Mouse (Mus musculus): ENCODE measurements around the gene Bco1. TPM values are rescaled to one million over a fixed set of nuclear protein-coding genes. Genes with fewer than 3 reads are reported as not detected.

Gene Bco1
- polyA plus RNA-seq, 2 experiments, result 0.25 to 0.48 TPM

DNA sequence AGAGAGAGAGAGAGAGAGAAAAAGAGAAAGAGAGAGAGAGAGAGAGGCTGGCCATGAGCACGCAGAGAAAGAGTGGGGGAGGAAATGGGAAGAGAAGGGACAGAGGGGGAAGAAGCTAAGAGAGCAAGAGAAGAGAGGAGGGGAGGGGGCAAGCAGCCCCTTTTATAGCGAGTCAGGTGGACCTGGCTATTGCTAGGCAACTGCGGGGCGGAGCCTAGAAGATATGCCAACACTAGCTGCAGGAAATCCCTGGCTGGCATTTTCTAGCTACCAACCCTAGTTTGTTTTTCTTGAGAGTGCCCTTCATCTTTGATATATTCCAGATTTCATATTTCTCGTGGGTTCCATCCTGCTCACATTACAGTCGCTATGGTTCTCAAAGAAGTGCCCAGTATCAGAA is 19.4 kb downstream of the Bco1 start:
- Histone ChIP-seq H3K27ac (replicated peaks; ENCODE audit: low read depth, low read length) (no peak overlapping the region), H3K36me3 (ENCODE audit: control insufficient read depth, insufficient read depth, low read length) (no peaks in the 10 kb centered on the region), H3K9ac (ENCODE audit: low read depth, low read length, severe bottlenecking) (no peak overlapping the region), H3K9me3 (ENCODE audit: control insufficient read depth, low read length) (no peaks in the 10 kb centered on the region), H3K4me3 (replicated peaks; ENCODE audit: low read length) (no peak overlapping the region), H3K4me2 (replicated peaks; ENCODE audit: low read depth, low read length, severe bottlenecking) (no peak overlapping the region), H3K27me3 (ENCODE audit: control insufficient read depth, insufficient read depth, low read length) (no peaks in the 10 kb centered on the region), H3K4me1 (ENCODE audit: control insufficient read depth, insufficient read depth, low read length) (no peaks in the 10 kb centered on the region)
- WGBS, result 48% methylated on average over 6 of the region's 6 CpGs
- TF ChIP-seq POLR2A (IDR thresholded peaks at IDR 0.05; ENCODE audit: borderline replicate concordance, extremely low read depth, insufficient read depth, insufficient read length), result no peak
- ATAC-seq (ENCODE audit: low FRiP score, low read depth) (no peak), DNase-seq (ENCODE audit: low spot score) (no peak)

DNA sequence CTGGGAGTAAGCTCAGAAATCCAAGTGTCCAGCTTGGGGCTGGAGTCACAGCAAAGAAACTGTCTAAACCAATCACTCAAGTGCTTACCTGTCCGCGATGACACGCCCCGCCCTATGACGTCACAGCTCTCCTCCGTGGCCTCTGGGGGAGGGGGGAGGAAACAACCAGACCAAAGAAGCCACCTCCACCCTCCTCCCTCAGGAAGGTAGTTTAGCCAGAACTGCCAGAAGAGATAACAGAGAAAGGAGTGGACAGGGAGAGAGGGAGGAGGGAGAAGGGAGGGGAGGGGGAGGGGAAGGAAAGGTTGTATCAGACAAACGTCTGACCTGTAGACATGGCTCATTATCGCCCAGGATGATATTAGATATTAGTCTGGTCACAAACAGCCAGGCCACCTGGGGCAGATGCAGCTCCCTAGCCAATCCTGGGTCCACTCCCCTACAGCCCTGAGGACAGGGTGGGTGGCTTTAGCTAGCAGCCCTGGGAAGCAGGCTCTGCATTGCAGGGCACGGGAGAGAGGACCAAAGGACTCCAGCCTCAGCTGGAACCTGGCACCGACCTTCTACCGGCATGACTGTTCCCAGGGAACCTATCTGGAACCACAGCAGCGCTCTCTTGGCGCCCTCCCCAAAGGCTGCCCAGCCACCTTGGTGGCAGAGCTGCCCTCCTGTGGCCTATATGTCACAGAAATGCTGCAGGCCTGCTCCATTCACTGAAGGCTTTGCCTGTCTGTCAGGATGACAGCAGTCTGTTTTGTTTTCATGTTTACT is 20.2 kb downstream of the Bco1 start:
- Histone ChIP-seq H3K27me3 (ENCODE audit: control insufficient read depth, insufficient read depth, low read length) (no peaks in the 10 kb centered on the region), H3K27ac (replicated peaks; ENCODE audit: low read depth, low read length) (no peak overlapping the region), H3K36me3 (ENCODE audit: control insufficient read depth, insufficient read depth, low read length) (no peaks in the 10 kb centered on the region), H3K9ac (ENCODE audit: low read depth, low read length, severe bottlenecking) (no peak overlapping the region), H3K9me3 (ENCODE audit: control insufficient read depth, low read length) (no peaks in the 10 kb centered on the region), H3K4me2 (replicated peaks; ENCODE audit: low read depth, low read length, severe bottlenecking) (no peak overlapping the region; the same call in 1 of the 2 replicates), H3K4me1 (ENCODE audit: control insufficient read depth, insufficient read depth, low read length) (no peaks in the 10 kb centered on the region), H3K4me3 (replicated peaks; ENCODE audit: low read length) (no peak overlapping the region)
- WGBS, result 13% methylated on average over 13 of the region's 13 CpGs
- no peak for DNase-seq (ENCODE audit: low spot score)
- ATAC-seq (ENCODE audit: low FRiP score, low read depth), result no peak
- TF ChIP-seq POLR2A (IDR thresholded peaks at IDR 0.05; ENCODE audit: borderline replicate concordance, extremely low read depth, insufficient read depth, insufficient read length), result no peak

DNA sequence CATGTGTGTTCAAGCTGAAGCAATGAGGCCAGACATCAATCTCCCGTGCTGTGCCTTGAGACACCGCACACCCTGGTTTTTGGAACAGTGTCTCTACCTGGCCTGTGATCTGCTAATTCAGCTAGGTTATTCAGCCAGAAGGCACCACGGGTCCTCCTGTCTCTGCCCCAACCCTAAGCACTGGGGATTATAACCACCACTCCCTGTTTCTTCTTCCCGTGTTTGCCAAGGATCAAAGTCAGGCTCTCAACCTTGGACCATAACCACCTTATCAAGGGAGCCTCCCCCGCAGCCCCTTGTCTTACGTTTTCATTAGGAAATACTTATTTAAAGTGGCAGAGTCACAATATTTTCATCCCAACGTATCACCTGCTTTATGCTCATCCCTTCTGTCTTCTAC is 20.9 kb downstream of the Bco1 start:
- ATAC-seq (ENCODE audit: low FRiP score, low read depth) (no peak), DNase-seq (ENCODE audit: low spot score) (no peak)
- Histone ChIP-seq H3K27ac (replicated peaks; ENCODE audit: low read depth, low read length) (no peak overlapping the region), H3K27me3 (ENCODE audit: control insufficient read depth, insufficient read depth, low read length) (no peaks in the 10 kb centered on the region), H3K36me3 (ENCODE audit: control insufficient read depth, insufficient read depth, low read length) (no peaks in the 10 kb centered on the region), H3K4me1 (ENCODE audit: control insufficient read depth, insufficient read depth, low read length) (no peaks in the 10 kb centered on the region), H3K4me2 (replicated peaks; ENCODE audit: low read depth, low read length, severe bottlenecking) (no peak overlapping the region), H3K9me3 (ENCODE audit: control insufficient read depth, low read length) (no peaks in the 10 kb centered on the region), H3K9ac (ENCODE audit: low read depth, low read length, severe bottlenecking) (no peak overlapping the region), H3K4me3 (replicated peaks; ENCODE audit: low read length) (no peak overlapping the region)
- WGBS, result 69% methylated on average over 7 of the region's 7 CpGs
- no peak for TF ChIP-seq POLR2A (IDR thresholded peaks at IDR 0.05; ENCODE audit: borderline replicate concordance, extremely low read depth, insufficient read depth, insufficient read length)

DNA sequence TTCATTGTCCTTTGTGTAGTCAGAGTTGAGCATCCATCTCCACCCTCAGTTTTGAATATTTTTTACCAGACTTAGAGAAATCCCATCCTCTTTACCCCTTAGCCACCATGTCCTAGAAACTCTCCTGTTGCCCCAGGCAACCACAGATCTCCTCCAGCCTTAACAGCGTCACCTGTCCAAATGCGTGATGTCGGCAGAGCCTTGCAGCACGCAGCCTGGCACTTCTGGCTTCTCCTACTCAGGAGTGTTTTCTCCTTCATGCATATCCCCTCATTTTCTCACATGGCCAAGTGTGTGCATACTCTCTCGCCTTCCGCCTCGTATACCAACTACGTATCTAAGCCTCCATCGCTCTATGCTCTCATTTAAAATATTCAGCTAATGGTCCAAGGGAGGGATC is 22.8 kb downstream of the Bco1 start:
- Histone ChIP-seq H3K4me2 (replicated peaks; ENCODE audit: low read depth, low read length, severe bottlenecking) (no peak overlapping the region), H3K4me1 (ENCODE audit: control insufficient read depth, insufficient read depth, low read length) (no peaks in the 10 kb centered on the region), H3K36me3 (ENCODE audit: control insufficient read depth, insufficient read depth, low read length) (no peaks in the 10 kb centered on the region), H3K9me3 (ENCODE audit: control insufficient read depth, low read length) (no peaks in the 10 kb centered on the region), H3K27me3 (ENCODE audit: control insufficient read depth, insufficient read depth, low read length) (no peaks in the 10 kb centered on the region), H3K4me3 (replicated peaks; ENCODE audit: low read length) (no peak overlapping the region), H3K27ac (replicated peaks; ENCODE audit: low read depth, low read length) (no peak overlapping the region), H3K9ac (ENCODE audit: low read depth, low read length, severe bottlenecking) (no peak overlapping the region)
- no peak for TF ChIP-seq POLR2A (IDR thresholded peaks at IDR 0.05; ENCODE audit: borderline replicate concordance, extremely low read depth, insufficient read depth, insufficient read length)
- WGBS, result 87% methylated on average over 9 of the region's 9 CpGs
- no peak for DNase-seq (ENCODE audit: low spot score)
- ATAC-seq (ENCODE audit: low FRiP score, low read depth), result no peak

DNA sequence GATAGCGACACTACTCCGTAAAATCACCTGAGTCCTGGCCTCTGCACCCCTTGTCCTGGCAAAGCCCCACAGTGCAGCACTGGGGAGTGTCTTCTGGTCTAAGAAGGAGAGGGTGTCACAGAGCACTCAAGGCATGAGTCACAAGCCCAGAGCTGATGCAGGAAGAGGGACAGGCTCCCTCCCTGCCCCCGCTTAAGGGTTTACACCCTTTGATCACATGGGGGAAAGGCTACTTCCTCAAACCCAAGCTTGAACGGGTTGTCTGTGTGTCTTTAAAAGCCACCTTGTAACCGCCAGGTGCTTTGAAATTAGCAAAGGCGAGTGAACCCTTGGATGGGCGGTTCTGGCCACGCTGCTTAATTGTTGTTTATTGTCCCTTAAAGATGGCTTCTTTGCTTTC is 25.6 kb downstream of the Bco1 start:
- no peak for TF ChIP-seq POLR2A (IDR thresholded peaks at IDR 0.05; ENCODE audit: borderline replicate concordance, extremely low read depth, insufficient read depth, insufficient read length)
- WGBS, result 47% methylated on average over 8 of the region's 8 CpGs
- Histone ChIP-seq H3K27ac (replicated peaks; ENCODE audit: low read depth, low read length) (no peak overlapping the region), H3K4me1 (ENCODE audit: control insufficient read depth, insufficient read depth, low read length) (no peaks in the 10 kb centered on the region), H3K36me3 (ENCODE audit: control insufficient read depth, insufficient read depth, low read length) (no peaks in the 10 kb centered on the region), H3K9me3 (ENCODE audit: control insufficient read depth, low read length) (no peaks in the 10 kb centered on the region), H3K4me3 (replicated peaks; ENCODE audit: low read length) (no peak overlapping the region), H3K4me2 (replicated peaks; ENCODE audit: low read depth, low read length, severe bottlenecking) (no peak overlapping the region), H3K9ac (ENCODE audit: low read depth, low read length, severe bottlenecking) (no peak overlapping the region), H3K27me3 (ENCODE audit: control insufficient read depth, insufficient read depth, low read length) (no peaks in the 10 kb centered on the region)
- no peak for ATAC-seq (ENCODE audit: low FRiP score, low read depth)
- no peak for DNase-seq (ENCODE audit: low spot score)

All from limb, embryonic 14.5 days (tissue).